Mouse (Mus musculus): ENCODE results near the gene Ctcfl.

Gene Ctcfl

DNA sequence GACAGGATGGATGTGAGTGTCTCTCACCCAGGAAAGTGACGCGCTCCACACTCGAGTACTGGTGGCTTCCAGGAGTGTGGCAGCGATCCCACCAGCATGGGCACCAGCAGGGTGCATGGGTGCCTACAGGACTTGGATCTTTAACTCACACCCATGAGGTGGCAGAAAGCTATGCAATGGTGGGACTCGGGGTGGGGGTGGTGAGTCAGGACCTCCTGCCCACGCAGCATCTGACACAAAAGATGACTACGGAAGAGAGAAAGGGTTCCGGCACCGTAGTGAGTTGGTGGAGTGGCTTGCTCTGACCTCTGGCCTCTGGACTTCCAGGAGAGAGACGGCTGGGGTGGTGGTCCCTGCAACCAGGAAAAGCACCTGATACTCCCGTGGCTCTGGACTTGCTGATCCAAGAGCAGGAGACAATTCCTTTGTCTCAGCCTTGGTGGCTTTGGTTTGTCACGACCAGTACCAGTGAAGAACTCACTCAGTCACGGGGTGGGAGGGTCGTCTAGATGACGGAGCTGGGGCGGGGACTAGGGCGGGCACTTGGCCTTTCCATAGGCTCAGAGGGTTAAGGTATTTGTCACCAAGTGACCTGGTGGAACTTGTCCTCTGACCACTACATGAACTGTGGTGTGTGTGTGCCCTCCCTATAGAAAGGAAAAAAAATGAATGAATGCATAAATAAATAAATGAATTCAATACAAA is 71.1 kb downstream of the Ctcfl start:
- ATAC-seq (ENCODE audit: low TSS enrichment) = no peak

DNA sequence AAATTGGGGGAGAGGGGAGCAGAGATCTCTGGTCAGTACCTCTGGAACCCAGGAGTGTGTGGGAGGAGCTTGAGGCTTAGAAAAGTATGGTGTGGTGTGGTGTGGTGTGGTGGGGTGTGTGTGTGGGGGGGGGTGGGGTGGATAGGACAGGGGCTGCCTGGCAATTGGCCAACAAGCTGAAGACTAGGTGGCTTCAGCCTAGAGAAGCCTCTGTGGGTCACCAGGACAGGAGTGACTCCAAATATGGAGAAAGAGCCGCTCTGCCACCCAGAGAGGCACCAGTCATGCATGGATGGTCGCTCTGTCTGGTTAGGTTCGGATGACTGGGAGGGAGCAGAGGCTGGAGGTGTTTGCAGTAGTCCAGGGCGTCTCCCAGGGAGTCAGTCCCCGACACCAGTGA is 71.9 kb downstream of the Ctcfl start:
- ATAC-seq (ENCODE audit: low TSS enrichment) = no peak

DNA sequence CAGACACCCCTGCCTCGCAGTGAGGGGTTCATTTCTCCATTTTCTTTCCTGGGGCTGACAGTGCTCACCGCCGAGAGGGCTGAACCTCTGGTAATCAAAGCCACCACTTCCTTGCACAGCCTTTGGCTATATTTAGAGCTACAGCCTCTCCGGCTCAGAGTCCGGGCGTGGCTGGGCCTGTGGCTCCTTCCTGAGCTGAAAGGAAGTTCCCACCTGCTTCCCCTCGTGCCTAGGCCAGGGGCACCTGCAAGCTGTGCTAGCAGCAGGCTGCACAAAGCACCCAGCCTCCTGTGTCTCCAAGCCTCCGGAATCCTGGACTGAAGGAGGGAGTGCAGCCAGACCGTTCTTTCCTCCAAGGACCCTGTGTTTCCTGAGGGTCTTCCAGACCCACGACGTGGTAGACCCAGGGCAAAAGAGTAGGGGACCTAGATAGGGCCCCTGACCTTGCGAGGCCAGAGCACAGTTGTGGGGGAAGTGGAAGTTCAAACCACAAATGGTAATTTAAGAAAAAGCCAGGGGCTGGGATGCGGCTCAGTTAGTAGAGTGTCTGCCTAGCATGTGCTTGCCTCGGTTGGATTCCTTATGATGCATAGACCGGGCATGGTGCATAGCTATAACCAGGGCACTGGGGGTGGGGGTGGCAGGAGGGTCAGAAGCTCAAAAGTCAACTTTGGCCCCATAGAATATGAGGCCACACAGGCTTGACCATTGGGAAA is 72.6 kb downstream of the Ctcfl start:
- no peak for ATAC-seq (ENCODE audit: low TSS enrichment)

DNA sequence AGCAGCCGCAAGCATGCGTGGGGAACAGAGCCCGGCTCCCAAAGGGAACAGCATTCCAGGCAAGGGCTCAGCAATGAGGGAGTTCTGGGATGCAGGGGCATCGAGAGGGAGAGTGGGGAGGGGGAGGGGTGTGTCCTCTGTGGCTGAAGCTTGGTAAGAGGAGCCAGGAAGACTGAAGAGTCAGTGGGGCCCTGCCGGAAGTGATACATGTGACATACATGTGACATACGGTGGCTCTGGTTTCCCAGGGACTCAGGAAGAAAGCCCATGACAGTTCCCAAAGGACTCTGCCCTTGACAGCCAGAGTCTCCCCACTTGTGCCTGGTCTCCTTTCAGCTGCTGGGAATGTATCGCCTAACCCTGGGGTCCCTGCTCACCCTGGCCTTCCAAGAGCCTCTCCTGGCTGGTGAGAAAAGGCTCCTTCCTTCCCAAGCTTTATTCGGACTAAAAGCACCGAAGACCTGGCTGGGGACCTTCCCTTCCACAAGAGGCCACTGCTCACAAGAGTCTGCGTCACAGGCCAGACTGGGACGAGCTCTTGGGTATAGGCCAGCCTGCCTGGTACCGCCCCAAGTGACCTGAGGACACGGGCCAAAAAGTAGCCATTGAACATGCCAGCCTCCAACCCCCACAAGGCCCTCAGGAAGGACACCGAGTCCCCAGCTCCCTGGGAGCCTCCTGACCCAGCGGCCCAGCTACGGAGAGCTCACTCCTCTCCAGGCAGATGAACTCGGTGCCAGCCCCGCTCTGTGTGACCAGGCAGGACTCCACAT is 74.9 kb downstream of the Ctcfl start:
- ATAC-seq (ENCODE audit: low TSS enrichment) = 0 out of 2 replicates have a peak, but pooled peaks have one; percentile 23
